Mouse (Mus musculus): ENCODE measurements around the gene Meis2. TPM values are rescaled to one million over a fixed set of nuclear protein-coding genes. Genes with fewer than 3 reads are reported as not detected.
A peak's percentile ranks its signal among the peaks of the same experiment; 100 is the strongest.

The Meis2 gene
- polyA plus RNA-seq, 1 experiment from 2014 or later = 53.0 TPM

- Histone ChIP-seq H3K4me2 (no peak overlapping the region), H3K27ac (peak overlapping the region; percentile 8; the same call in 1 of the 2 replicates)
Measured at GRCm38 (mm10) chr2:115857123-115858080, 208.2 kb downstream of the Meis2 start.

GRCm38 (mm10) chr2:115856401-115857073 is 209.1 kb downstream of the Meis2 start:
- Histone ChIP-seq H3K9me3 (no peaks in the 10 kb centered on the region), H3K4me1 (peaks cover 37% of the 10 kb centered on the region), H3K4me2 (peak overlapping the region; percentile 60), H3K27me3 (replicated peaks) (no peaks in the 10 kb centered on the region; the same call in 1 of the 2 replicates), H3K36me3 (no peaks in the 10 kb centered on the region), H3K4me3 (replicated peaks) (peak overlapping the region; percentile 33), H3K27ac (no peak overlapping the region; the same call in 1 of the 2 replicates), H3K9ac (no peak overlapping the region)
- 5% methylated on average over 13 of the region's 13 CpGs for WGBS
- no peak for ATAC-seq (ENCODE audit: insufficient read depth, low FRiP score, low read depth)

More at GRCm38 (mm10) chr2:115857123-115858080, 208.2 kb downstream of the Meis2 start:
- Histone ChIP-seq H3K9ac (no peak overlapping the region), H3K4me3 (replicated peaks) (no peak overlapping the region), H3K4me1 (peaks cover 38% of the 10 kb centered on the region), H3K9me3 (no peaks in the 10 kb centered on the region), H3K27me3 (replicated peaks) (no peaks in the 10 kb centered on the region; the same call in 1 of the 2 replicates), H3K36me3 (no peaks in the 10 kb centered on the region)
- WGBS = 42% methylated on average over 11 of the region's 11 CpGs
- ATAC-seq (ENCODE audit: insufficient read depth, low FRiP score, low read depth) = no peak

- no peaks in the 10 kb centered on the region for H3K9me3 ChIP-seq
- no peaks in the 10 kb centered on the region for H3K36me3 ChIP-seq
- peaks cover 35% of the 10 kb centered on the region for H3K4me1 ChIP-seq
- peak overlapping the region; percentile 60 for H3K4me2 ChIP-seq
- no peaks in the 10 kb centered on the region; the same call in 1 of the 2 replicates for H3K27me3 ChIP-seq (replicated peaks)
- ATAC-seq (ENCODE audit: insufficient read depth, low FRiP score, low read depth) = peak; percentile 41; the same call in 1 of the 2 replicates
- WGBS = 1% methylated on average over 33 of the region's 33 CpGs
- H3K4me3 ChIP-seq (replicated peaks) = peak overlapping the region; percentile 33
- H3K9ac ChIP-seq = no peak overlapping the region
- no peak overlapping the region; the same call in 1 of the 2 replicates for H3K27ac ChIP-seq
Measured at GRCm38 (mm10) chr2:115855511-115856400, 209.9 kb downstream of the Meis2 start.

GRCm38 (mm10) chr2:115854828-115855311 is 210.8 kb downstream of the Meis2 start:
- H3K27ac ChIP-seq = no peak overlapping the region
- ATAC-seq (ENCODE audit: insufficient read depth, low FRiP score, low read depth) = no peak
- WGBS = 9% methylated on average over 25 of the region's 25 CpGs
- H3K4me3 ChIP-seq (replicated peaks) = peak overlapping the region; percentile 28
- peak overlapping the region; percentile 60 for H3K4me2 ChIP-seq
- no peaks in the 10 kb centered on the region for H3K36me3 ChIP-seq
- H3K27me3 ChIP-seq (replicated peaks) = no peaks in the 10 kb centered on the region; the same call in 1 of the 2 replicates
- H3K4me1 ChIP-seq = peaks cover 26% of the 10 kb centered on the region
- no peaks in the 10 kb centered on the region for H3K9me3 ChIP-seq
- no peak overlapping the region for H3K9ac ChIP-seq

GRCm38 (mm10) chr2:115854007-115854827 is 211.4 kb downstream of the Meis2 start:
- WGBS = 24% methylated on average over 14 of the region's 14 CpGs

GRCm38 (mm10) chr2:115853221-115853620 is 212.4 kb downstream of the Meis2 start:
- H3K4me3 ChIP-seq (replicated peaks) = no peak overlapping the region; the same call in 1 of the 2 replicates
- peaks cover 17% of the 10 kb centered on the region for H3K4me1 ChIP-seq
- no peak for ATAC-seq (ENCODE audit: insufficient read depth, low FRiP score, low read depth)
- H3K27ac ChIP-seq = no peak overlapping the region
- WGBS = 54% methylated on average over 4 of the region's 4 CpGs
- no peaks in the 10 kb centered on the region; the same call in 1 of the 2 replicates for H3K27me3 ChIP-seq (replicated peaks)
- H3K4me2 ChIP-seq = no peak overlapping the region
- no peaks in the 10 kb centered on the region for H3K9me3 ChIP-seq
- no peaks in the 10 kb centered on the region for H3K36me3 ChIP-seq
- no peak overlapping the region for H3K9ac ChIP-seq

More at GRCm38 (mm10) chr2:115854007-115854827, 211.4 kb downstream of the Meis2 start:
- Histone ChIP-seq H3K9me3 (no peaks in the 10 kb centered on the region), H3K4me3 (replicated peaks) (peak overlapping the region; percentile 28; the same call in 1 of the 2 replicates), H3K36me3 (no peaks in the 10 kb centered on the region), H3K27me3 (replicated peaks) (no peaks in the 10 kb centered on the region; the same call in 1 of the 2 replicates), H3K9ac (no peak overlapping the region), H3K4me1 (peaks cover 20% of the 10 kb centered on the region), H3K4me2 (peak overlapping the region; percentile 60), H3K27ac (no peak overlapping the region)
- no peak for ATAC-seq (ENCODE audit: insufficient read depth, low FRiP score, low read depth)

GRCm38 (mm10) chr2:115852615-115853014 is 213.0 kb downstream of the Meis2 start:
- peak overlapping the region; percentile 63 for H3K4me2 ChIP-seq
- H3K36me3 ChIP-seq = no peaks in the 10 kb centered on the region
- H3K27ac ChIP-seq = no peak overlapping the region
- WGBS = 4% methylated on average over 22 of the region's 22 CpGs
- no peaks in the 10 kb centered on the region for H3K9me3 ChIP-seq
- H3K4me3 ChIP-seq (replicated peaks) = peak overlapping the region; percentile 27
- no peaks in the 10 kb centered on the region; the same call in 1 of the 2 replicates for H3K27me3 ChIP-seq (replicated peaks)
- H3K4me1 ChIP-seq = peaks cover 17% of the 10 kb centered on the region
- no peak overlapping the region for H3K9ac ChIP-seq
- peak; percentile 66 for ATAC-seq (ENCODE audit: insufficient read depth, low FRiP score, low read depth)

GRCm38 (mm10) chr2:115852109-115852508 is 213.5 kb downstream of the Meis2 start:
- peak overlapping the region; percentile 27; the same call in 1 of the 2 replicates for H3K4me3 ChIP-seq (replicated peaks)
- no peak overlapping the region for H3K9ac ChIP-seq
- WGBS = 32% methylated on average over 11 of the region's 11 CpGs
- no peaks in the 10 kb centered on the region for H3K9me3 ChIP-seq
- H3K36me3 ChIP-seq = no peaks in the 10 kb centered on the region
- H3K27me3 ChIP-seq (replicated peaks) = no peaks in the 10 kb centered on the region; the same call in 1 of the 2 replicates
- no peak overlapping the region for H3K27ac ChIP-seq
- H3K4me1 ChIP-seq = peaks cover 17% of the 10 kb centered on the region
- H3K4me2 ChIP-seq = peak overlapping the region; percentile 63
- no peak for ATAC-seq (ENCODE audit: insufficient read depth, low FRiP score, low read depth)

- H3K36me3 ChIP-seq = no peaks in the 10 kb centered on the region
- no peak overlapping the region for H3K4me2 ChIP-seq
- no peak overlapping the region for H3K4me3 ChIP-seq (replicated peaks)
- ATAC-seq (ENCODE audit: insufficient read depth, low FRiP score, low read depth) = no peak
- WGBS = 89% methylated on average over 4 of the region's 4 CpGs
- no peak overlapping the region for H3K9ac ChIP-seq
- peaks cover 17% of the 10 kb centered on the region for H3K4me1 ChIP-seq
- no peaks in the 10 kb centered on the region; the same call in 1 of the 2 replicates for H3K27me3 ChIP-seq (replicated peaks)
- H3K27ac ChIP-seq = no peak overlapping the region
- no peaks in the 10 kb centered on the region for H3K9me3 ChIP-seq
Measured at GRCm38 (mm10) chr2:115850961-115851360, 214.7 kb downstream of the Meis2 start.

- no peaks in the 10 kb centered on the region for H3K36me3 ChIP-seq
- no peak overlapping the region for H3K4me2 ChIP-seq
- H3K4me1 ChIP-seq = no peaks in the 10 kb centered on the region
- no peak overlapping the region for H3K9ac ChIP-seq
- no peaks in the 10 kb centered on the region for H3K9me3 ChIP-seq
- no peak for ATAC-seq (ENCODE audit: insufficient read depth, low FRiP score, low read depth)
- H3K27me3 ChIP-seq (replicated peaks) = no peaks in the 10 kb centered on the region
- H3K27ac ChIP-seq = no peak overlapping the region
- no peak overlapping the region for H3K4me3 ChIP-seq (replicated peaks)
Measured at GRCm38 (mm10) chr2:115842821-115843220, 222.8 kb downstream of the Meis2 start.

Data from stomach, embryonic 15.5 days (tissue).